In genomic region chr2:33961566-33961965, GRCm38 (mm10) we compare ENCODE assay signal across 10 mouse cellular contexts.
"Had no signal": no experiment of that assay in that cellular context is flagged by ENCODE, and none has a peak within 500 bp of the region (broad histone marks: within the 10 kb centered on the region; RNA-seq: fewer than 3 reads in every experiment).

No protein-coding gene starts in this region.

- H3K4me2 ChIP-seq: kidney, embryonic 15.5 days; limb, embryonic 15.5 days; liver, embryonic 12.5 days; lung, embryonic 14.5 days; midbrain, embryonic 11.5 days had no signal

- ATAC-seq: liver, embryonic 12.5 days; midbrain, embryonic 16.5 days had no signal

- H3K27ac ChIP-seq: kidney, embryonic 15.5 days; limb, embryonic 15.5 days; liver, embryonic 12.5 days had no signal

- DNase-seq: kidney, postnatal 14 days; lung, embryonic 14.5 days; lung, postnatal 10 days; lung, postnatal 4 days; thymus, postnatal 36 days had no signal

- H3K9ac ChIP-seq: kidney, embryonic 15.5 days; limb, embryonic 15.5 days; liver, embryonic 12.5 days; lung, embryonic 14.5 days had no signal

- H3K4me3 ChIP-seq: kidney, embryonic 15.5 days; limb, embryonic 15.5 days; liver, embryonic 12.5 days had no signal

- H3K9me3 ChIP-seq: kidney, embryonic 15.5 days; limb, embryonic 15.5 days; liver, embryonic 12.5 days had no signal

- H3K4me1 ChIP-seq: liver, embryonic 12.5 days had no signal

- H3K36me3 ChIP-seq: kidney, embryonic 15.5 days; limb, embryonic 15.5 days; liver, embryonic 12.5 days had no signal
